Mouse (Mus musculus) spleen, adult 18-20 months (tissue): ENCODE data around the gene Hmx3.

Source experiments
- DNase-seq, 2 experiments: peaks; one replicate each; pipeline ENCODE4 v3.0.0; 2022; ENCODE audit warnings: mixed read lengths in 2 of 2

Hmx3 gene

GRCm38 (mm10) chr7:131556541-131557271 lies 14.0 kb downstream of the Hmx3 start:
- peak in 1 of 2 experiments; percentile 10 for DNase-seq

- no peak for DNase-seq
These were observed 15.1 kb downstream of the Hmx3 start for GRCm38 (mm10) chr7:131557751-131558150.

DNA sequence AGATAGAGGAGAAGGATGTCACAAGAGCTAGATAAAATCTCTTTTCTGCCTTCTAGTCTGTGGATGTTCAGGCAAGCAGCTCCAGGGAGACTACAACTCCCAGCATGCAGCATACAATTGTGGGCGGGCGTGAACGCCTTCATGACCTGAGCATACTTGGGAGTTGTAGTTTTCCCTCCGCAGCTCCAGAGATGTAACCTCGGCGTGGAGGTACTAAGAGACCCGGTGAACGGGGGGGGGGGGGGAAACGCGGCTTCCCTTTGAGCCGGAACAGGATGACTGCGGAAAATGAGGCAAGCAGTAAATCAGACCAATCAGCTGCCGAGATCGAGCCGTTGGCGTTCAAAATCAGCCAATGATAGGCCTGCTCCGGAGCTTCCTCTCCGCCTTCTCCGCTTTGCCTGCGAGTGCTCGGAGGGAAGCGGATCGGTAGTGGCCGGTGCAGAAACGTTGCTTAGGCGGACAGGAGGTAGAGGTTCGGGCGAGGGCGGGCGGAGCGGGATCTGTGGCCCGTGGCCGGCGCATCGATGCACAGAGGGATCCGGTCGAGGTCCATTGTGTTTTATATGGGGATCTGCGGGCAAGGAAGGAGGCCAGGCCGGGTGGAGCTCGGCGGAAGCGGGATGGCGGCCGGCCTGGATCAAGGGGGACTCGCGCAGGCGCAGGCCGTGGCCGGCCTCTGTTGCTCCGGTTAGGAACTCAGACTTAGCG lies 17.5 kb downstream of the Hmx3 start, which contains the start of gene Bub3:
Bub3 (plus strand) TSS at position 237 of the 711 bp plus-strand sequence.
- DNase-seq = peak; percentile 80 to 82

DNA sequence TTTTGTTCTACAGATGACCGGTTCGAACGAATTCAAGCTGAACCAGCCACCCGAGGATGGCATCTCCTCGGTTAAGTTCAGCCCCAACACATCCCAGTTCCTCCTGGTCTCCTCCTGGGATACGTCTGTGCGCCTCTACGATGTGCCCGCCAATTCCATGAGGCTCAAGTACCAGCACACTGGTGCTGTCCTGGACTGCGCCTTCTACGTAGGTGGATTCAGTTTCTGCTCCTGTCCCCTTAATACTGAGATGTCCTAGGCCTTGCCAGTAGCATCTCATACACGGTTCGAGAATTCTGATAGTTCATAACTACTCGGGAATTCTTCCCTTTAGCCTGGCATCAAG lies 18.0 kb downstream of the Hmx3 start:
- DNase-seq = no peak

- DNase-seq = no peak
These were observed 32.6 kb downstream of the Hmx3 start for GRCm38 (mm10) chr7:131575246-131575645.

DNA sequence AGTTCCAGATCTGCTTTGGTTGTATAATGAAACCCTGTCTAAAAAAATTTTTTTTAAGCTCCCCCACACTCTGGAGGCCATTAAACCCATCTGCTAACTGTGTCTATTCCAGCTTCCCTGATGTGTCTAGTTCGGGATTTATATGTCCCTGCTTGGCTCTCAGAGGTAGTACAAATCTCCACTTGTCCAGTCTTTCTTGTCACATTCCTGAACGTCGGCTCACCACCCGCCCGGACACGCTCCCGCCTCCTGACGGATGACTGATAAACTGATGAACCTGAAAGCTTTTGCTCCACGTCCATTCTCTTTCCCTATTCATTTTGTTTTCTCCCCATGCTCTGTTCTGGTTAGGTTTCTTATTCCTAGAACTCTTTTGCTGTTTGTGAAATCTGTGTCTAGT lies 39.5 kb downstream of the Hmx3 start:
- DNase-seq = no peak

GRCm38 (mm10) chr7:131585551-131585950 lies 42.9 kb downstream of the Hmx3 start:
- DNase-seq = no peak
